Mouse (Mus musculus) midbrain, embryonic 14.5 days (tissue): ENCODE data around the gene Inpp1. TPM values are rescaled to one million over a fixed set of nuclear protein-coding genes. Genes with fewer than 3 reads are reported as not detected.

Experiments
- polyA plus RNA-seq: library from polyadenylated mRNA; unstranded; fragments of >200 nt; fragmentation: Nextera tagmentation; extraction: Ambion mirVana; gene quantifications from 2 replicates; pipeline ENCODE4 v1.2.1, GENCODE M21; 2014

Inpp1 gene
- polyA plus RNA-seq, 1 experiment from 2014 or later: 22.6 TPM

Other genes with a start within 250 kb of the Inpp1 start
- 5.5 and 7.6 TPM in 2 replicates for gene Nemp2, start 187.0 kb downstream of the Inpp1 start, polyA plus RNA-seq
- gene Mfsd6, start 90.2 kb downstream of the Inpp1 start, polyA plus RNA-seq: 10.3 and 12.0 TPM in 2 replicates
- 30.5 and 31.9 TPM in 2 replicates for gene Hibch, start 27.2 kb upstream of the Inpp1 start, polyA plus RNA-seq
- 2.8 and 3.0 TPM in 2 replicates for gene 1700019D03Rik, start 202.5 kb upstream of the Inpp1 start, polyA plus RNA-seq
- 0.11 and 0.39 TPM in 2 replicates for gene Mstn, start 244.0 kb upstream of the Inpp1 start, polyA plus RNA-seq